Mouse (Mus musculus) frontal cortex, adult 2 months (tissue): Measurements from ENCODE around the gene Ercc1. TPM values are rescaled to one million over a fixed set of nuclear protein-coding genes. Genes with fewer than 3 reads are reported as not detected.

ENCODE experiments used
- DNase-seq, 2 experiments: peaks; one replicate each; pipeline ENCODE4 v3.0.0; 2022; ENCODE audit warnings: low spot score in 1 of 2; ENCODE audit errors: extremely low spot score in 1 of 2
- polyA plus RNA-seq: library from polyadenylated mRNA; depleted of rRNA; stranded (reverse); fragments of >200 nt; gene quantifications from 2 replicates; pipeline ENCODE4 v1.2.3, GENCODE M21; 2012; rRNA removed

Ercc1 gene
- polyA plus RNA-seq, 1 experiment, result 53.6 TPM

DNA sequence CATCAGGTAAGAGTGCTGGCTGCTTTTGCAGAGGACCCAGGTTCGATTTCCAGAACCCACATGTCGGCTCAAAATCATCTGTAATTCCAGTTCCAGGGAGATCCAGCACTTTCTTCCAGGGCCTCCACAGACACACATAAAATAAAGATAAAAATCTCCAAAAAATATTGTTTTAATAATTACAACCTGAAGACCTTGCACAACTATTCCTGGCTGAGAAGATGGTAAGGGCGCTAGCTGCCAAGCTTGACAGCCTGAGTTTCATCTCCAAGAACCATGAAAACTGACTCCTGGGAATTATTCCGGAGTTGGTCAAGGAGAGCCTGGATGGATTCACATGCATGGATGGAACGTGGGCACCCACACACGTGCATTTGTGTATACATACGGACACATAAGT, 59.9 kb downstream of the Ercc1 start, which contains the start of gene Ckm:
Gene Ckm (plus strand): TSS at position 301 of the 400 bp plus-strand sequence.
- no peak for DNase-seq

DNA sequence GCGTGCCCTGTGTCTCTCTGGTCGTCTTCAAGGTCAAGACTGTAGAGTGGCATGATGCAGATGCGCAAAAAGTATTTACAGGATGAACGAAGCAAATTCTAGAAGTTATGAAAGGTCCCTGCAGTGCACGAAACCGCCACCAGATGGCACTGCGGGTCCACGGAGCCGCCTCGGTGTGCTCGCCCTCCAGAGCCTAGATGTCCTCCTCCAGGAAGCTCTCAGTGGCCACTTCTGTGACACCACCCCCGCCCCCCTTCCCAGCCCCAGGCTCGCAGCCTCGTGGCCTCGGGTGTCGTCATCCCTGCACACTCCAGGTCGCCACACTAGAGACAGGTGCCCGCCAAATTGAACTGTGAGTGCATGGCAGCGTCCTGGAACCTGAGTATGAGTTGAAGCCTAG, 60.8 kb downstream of the Ercc1 start:
- peak in 1 of 2 experiments; percentile 91 for DNase-seq

Other genes with a start within 250 kb of the Ercc1 start
- 1.1 and 1.4 TPM in 2 replicates for gene Gm4969, start 226.4 kb upstream of the Ercc1 start, polyA plus RNA-seq
- gene Fbxo46, start 224.9 kb upstream of the Ercc1 start, polyA plus RNA-seq, result 8.4 and 9.0 TPM in 2 replicates
- 15.3 and 16.7 TPM in 2 replicates for gene Qpctl, start 195.5 kb upstream of the Ercc1 start, polyA plus RNA-seq
- gene Snrpd2, start 195.1 kb upstream of the Ercc1 start, polyA plus RNA-seq, result 70.7 and 83.9 TPM in 2 replicates
- 11.0 and 11.9 TPM in 2 replicates for gene Gipr, start 178.7 kb upstream of the Ercc1 start, polyA plus RNA-seq
- 134 and 136 TPM in 2 replicates for gene Eml2, start 168.4 kb upstream of the Ercc1 start, polyA plus RNA-seq
- 7.4 and 7.7 TPM in 2 replicates for gene Gpr4, start 132.2 kb upstream of the Ercc1 start, polyA plus RNA-seq
- gene Opa3, start 116.4 kb upstream of the Ercc1 start, polyA plus RNA-seq, result 40.9 and 41.0 TPM in 2 replicates
- gene Vasp, start 73.0 kb upstream of the Ercc1 start, polyA plus RNA-seq, result 22.2 and 24.9 TPM in 2 replicates
- gene Ppm1n, start 64.7 kb upstream of the Ercc1 start, polyA plus RNA-seq, result 0.48 and 0.62 TPM in 2 replicates
- gene Rtn2, start 62.2 kb upstream of the Ercc1 start, polyA plus RNA-seq, result 128 and 135 TPM in 2 replicates
- gene Fosb, start 34.7 kb upstream of the Ercc1 start, polyA plus RNA-seq, result 6.3 and 22.4 TPM in 2 replicates
- 12.7 and 15.2 TPM in 2 replicates for gene Cd3eap, start 14.7 kb downstream of the Ercc1 start, polyA plus RNA-seq
- 5.3 and 5.5 TPM in 2 replicates for gene Ppp1r13l, start 15.0 kb downstream of the Ercc1 start, polyA plus RNA-seq
- gene Ercc2, start 37.2 kb downstream of the Ercc1 start, polyA plus RNA-seq, result 41.5 and 47.0 TPM in 2 replicates
- 2.6 TPM in 2 replicates for gene Klc3, start 59.3 kb downstream of the Ercc1 start, polyA plus RNA-seq
- gene Ckm, start 60.0 kb downstream of the Ercc1 start, polyA plus RNA-seq, result 0.90 and 1.4 TPM in 2 replicates
- gene Mark4, start 114.0 kb downstream of the Ercc1 start, polyA plus RNA-seq, result 47.5 and 49.9 TPM in 2 replicates
- 0.32 and 0.40 TPM in 2 replicates for gene Exoc3l2, start 118.6 kb downstream of the Ercc1 start, polyA plus RNA-seq
- 7.9 and 8.1 TPM in 2 replicates for gene Bloc1s3, start 163.6 kb downstream of the Ercc1 start, polyA plus RNA-seq
- 23.7 and 30.1 TPM in 2 replicates for gene Trappc6a, start 163.6 kb downstream of the Ercc1 start, polyA plus RNA-seq
- gene Nkpd1, start 173.1 kb downstream of the Ercc1 start, polyA plus RNA-seq, result 1.0 and 1.4 TPM in 2 replicates
- 131 and 146 TPM in 2 replicates for gene Ppp1r37, start 218.3 kb downstream of the Ercc1 start, polyA plus RNA-seq
- 2.0 and 2.9 TPM in 2 replicates for gene Zfp296, start 232.5 kb downstream of the Ercc1 start, polyA plus RNA-seq
- 47.9 and 49.9 TPM in 2 replicates for gene Gemin7, start 232.8 kb downstream of the Ercc1 start, polyA plus RNA-seq